Mouse (Mus musculus) midbrain, embryonic 12.5 days (tissue): ENCODE measurements around the gene Gm12887. TPM values are rescaled to one million over a fixed set of nuclear protein-coding genes. Genes with fewer than 3 reads are reported as not detected.

Source experiments
- ATAC-seq: fragments of 200-750 bp; cut with Nextera tagmentation; 2 replicates; pipeline ENCODE4 v1.8.0; 2017; ENCODE audit warnings: low read depth, moderate TSS enrichment, moderate library complexity; ENCODE audit not compliant: low FRiP score
- H3K27ac ChIP-seq: fragments of 300-500 bp; sonication (generic); replicated peaks from 2 replicates; pipeline ENCODE4 v1.5.1; 2016; ENCODE audit warnings: mild to moderate bottlenecking
- H3K27me3 ChIP-seq: fragments of 300-500 bp; sonication (generic); 2 replicates; pipeline ENCODE4 v1.6.1; 2016; ENCODE audit warnings: mild to moderate bottlenecking
- H3K36me3 ChIP-seq: fragments of 300-500 bp; sonication (generic); 2 replicates; pipeline ENCODE4 v1.6.1; 2016
- H3K4me1 ChIP-seq: fragments of 300-500 bp; sonication (generic); 2 replicates; pipeline ENCODE4 v1.6.1; 2016
- H3K4me2 ChIP-seq: fragments of 300-500 bp; sonication (generic); replicated peaks from 2 replicates; pipeline ENCODE4 v1.6.1; 2016; ENCODE audit warnings: mild to moderate bottlenecking, moderate library complexity
- H3K4me3 ChIP-seq: fragments of 300-500 bp; sonication (generic); 2 replicates; pipeline ENCODE4 v1.5.1; 2016; ENCODE audit warnings: mild to moderate bottlenecking
- H3K9ac ChIP-seq: fragments of 300-500 bp; sonication (generic); replicated peaks from 2 replicates; pipeline ENCODE4 v1.6.1; 2016; ENCODE audit warnings: mild to moderate bottlenecking, moderate library complexity
- H3K9me3 ChIP-seq: fragments of 300-500 bp; sonication (generic); 2 replicates; pipeline ENCODE4 v1.6.1; 2016; ENCODE audit warnings: mild to moderate bottlenecking
- WGBS: fragments of 180-500 bp; shearing (Covaris S2); methylation state at CpG from one replicate; pipeline ENCODE4 v1.1.7; 2016; 5-methylcytosine and 5-hydroxymethylcytosine counted together
- polyA plus RNA-seq: library from polyadenylated mRNA; unstranded; fragments of >200 nt; fragmentation: Nextera tagmentation; extraction: Ambion mirVana; gene quantifications from 2 replicates; pipeline ENCODE4 v1.2.1, GENCODE M21; 2016

Gene Gm12887
- not detected in 2 replicates for polyA plus RNA-seq

GRCm38 (mm10) chr4:121622003-121622402 lies at the start of gene Gm12887:
Gene Gm12887, minus strand, starts transcription at chr4:121622103.
- peaks cover 80% of the 10 kb centered on the region for H3K9me3 ChIP-seq
- no peak for ATAC-seq
- H3K4me3 ChIP-seq = no peak within 1 kb of the TSS
- no peak within 1 kb of the TSS for H3K27ac ChIP-seq
- H3K4me2 ChIP-seq = no peak within 1 kb of the TSS
- H3K4me1 ChIP-seq = no peaks in the 10 kb centered on the region
- no peak within 1 kb of the TSS for H3K9ac ChIP-seq
- 50% methylated on average over 2 of the region's 2 CpGs for WGBS
- H3K36me3 ChIP-seq = no peaks in the 10 kb centered on the region
- H3K27me3 ChIP-seq = no peaks in the 10 kb centered on the region

- Histone ChIP-seq H3K9ac (no peak overlapping the region), H3K4me2 (no peak overlapping the region), H3K4me1 (no peaks in the 10 kb centered on the region), H3K4me3 (no peak overlapping the region), H3K27me3 (no peaks in the 10 kb centered on the region), H3K36me3 (no peaks in the 10 kb centered on the region), H3K27ac (no peak overlapping the region), H3K9me3 (peaks cover 29% of the 10 kb centered on the region)
- WGBS = 83% methylated on average over 1 of the region's 1 CpGs
- ATAC-seq = no peak
These were observed 35.1 kb upstream of the Gm12887 start for GRCm38 (mm10) chr4:121657040-121657439.

Other genes with a start within 250 kb of the Gm12887 start
- not detected in 2 replicates for gene Gm12886, start 199.0 kb downstream of the Gm12887 start, polyA plus RNA-seq